Mouse (Mus musculus) CH12.LX (cell line): ENCODE data around the gene Slc4a7. TPM values are rescaled to one million over a fixed set of nuclear protein-coding genes. Genes with fewer than 3 reads are reported as not detected.

ENCODE experiments used
- DNase-seq: peaks from one replicate; pipeline ENCODE4 v3.0.0-alpha.2; 2013; ENCODE audit errors: extremely low read depth
- H3K27ac ChIP-seq: 2 replicates; pipeline ENCODE4 v1.5.1; 2012; ENCODE audit warnings: low read depth, mild to moderate bottlenecking, control low read depth, moderate library complexity; ENCODE audit not compliant: insufficient read depth
- H3K27me3 ChIP-seq: replicated peaks from 2 replicates; pipeline ENCODE3; 2012; ENCODE audit warnings: inconsistent platforms
- H3K36me3 ChIP-seq, 2 experiments: replicated peaks in 1 of 2; 2 replicates each; pipeline versions ENCODE3 to v1.6.1; 2012; ENCODE audit warnings: inconsistent platforms in 1 of 2, low read length in 1 of 2, mild to moderate bottlenecking in 1 of 2, mixed read lengths in 1 of 2, moderate library complexity in 1 of 2; ENCODE audit not compliant: control insufficient read depth in 1 of 2, insufficient read depth in 1 of 2
- H3K4me1 ChIP-seq, 2 experiments: 2 replicates each; pipeline ENCODE4 v1.6.1; 2012; ENCODE audit warnings: inconsistent platforms in 1 of 2, moderate library complexity in 1 of 2; ENCODE audit not compliant: insufficient read depth in 2 of 2, control insufficient read depth in 1 of 2
- H3K4me2 ChIP-seq: 2 replicates; pipeline ENCODE4 v1.6.1; 2012; ENCODE audit warnings: low read depth, mild to moderate bottlenecking, control low read depth; ENCODE audit not compliant: poor library complexity, insufficient read depth, severe bottlenecking
- H3K4me3 ChIP-seq, 3 experiments: fragments of 150-350 bp in 1 of 3; sonication (generic) in 1 of 3; replicated peaks in 1 of 3; 2 replicates each; pipeline versions ENCODE3 to v1.5.1; 2011 to 2012; ENCODE audit warnings: low read depth in 2 of 3, low read length in 2 of 3, mild to moderate bottlenecking in 2 of 3, moderate library complexity in 2 of 3, control low read depth in 1 of 3, improper control_type of control experiment in 1 of 3, inconsistent platforms in 1 of 3, mixed read lengths in 1 of 3; ENCODE audit not compliant: poor library complexity in 1 of 3
- H3K79me2 ChIP-seq: replicated peaks from 2 replicates; pipeline ENCODE4 v1.6.1; 2012; ENCODE audit warnings: mild to moderate bottlenecking, moderate library complexity; ENCODE audit not compliant: control insufficient read depth, poor library complexity, insufficient read depth, severe bottlenecking; ENCODE audit errors: extremely low read depth
- H3K9ac ChIP-seq: 2 replicates; pipeline ENCODE4 v1.6.1; 2012; ENCODE audit warnings: low read depth, mild to moderate bottlenecking, control low read depth, moderate library complexity; ENCODE audit not compliant: insufficient read depth
- H3K9me3 ChIP-seq: replicated peaks from 2 replicates; pipeline ENCODE3; 2012; ENCODE audit warnings: low read length, inconsistent platforms, mixed read lengths
- CTCF ChIP-seq, 2 experiments: IDR thresholded peaks in 1 of 2; conservative IDR thresholded peaks in 1 of 2; 2 replicates each; pipeline ENCODE4 v1.5.1; 2011 to 2012; ENCODE audit warnings: low read depth in 2 of 2, low read length in 2 of 2, improper control_type of control experiment in 1 of 2, inconsistent platforms in 1 of 2, mild to moderate bottlenecking in 1 of 2, moderate library complexity in 1 of 2
- ELF1 ChIP-seq: IDR thresholded peaks from 2 replicates; pipeline ENCODE4 v1.6.1; 2014; ENCODE audit warnings: low read depth, mild to moderate bottlenecking, inconsistent platforms, low read length, improper control_type of control experiment
- EP300 ChIP-seq: IDR thresholded peaks from 2 replicates; pipeline ENCODE4 v1.6.1; 2011; ENCODE audit warnings: low read length, improper control_type of control experiment
- ETS1 ChIP-seq: conservative IDR thresholded peaks from 2 replicates; pipeline ENCODE4 v1.6.1; 2012; ENCODE audit warnings: low read depth, mild to moderate bottlenecking, inconsistent platforms, low read length, improper control_type of control experiment, moderate library complexity
- IRF4 ChIP-seq: IDR thresholded peaks from 2 replicates; pipeline ENCODE4 v1.6.1; 2014; ENCODE audit warnings: low read depth, mild to moderate bottlenecking, inconsistent platforms, low read length, improper control_type of control experiment
- JUN ChIP-seq: IDR thresholded peaks from 2 replicates; pipeline ENCODE4 v1.6.1; 2011; ENCODE audit warnings: low read depth, mild to moderate bottlenecking, low read length, improper control_type of control experiment, moderate library complexity; ENCODE audit not compliant: insufficient read depth
- JUND ChIP-seq: conservative IDR thresholded peaks from 2 replicates; pipeline ENCODE4 v1.6.1; 2011; ENCODE audit warnings: low read depth, low read length, improper control_type of control experiment
- MXI1 ChIP-seq: IDR thresholded peaks from 2 replicates; pipeline ENCODE4 v1.6.1; 2011; ENCODE audit warnings: mild to moderate bottlenecking, low read depth, low read length, improper control_type of control experiment
- NELFE ChIP-seq: IDR thresholded peaks from 2 replicates; pipeline ENCODE4 v1.6.1; 2011; ENCODE audit warnings: low read depth, low read length, improper control_type of control experiment
- POLR2A ChIP-seq: IDR thresholded peaks from 2 replicates; pipeline ENCODE4 v1.6.1; 2011; ENCODE audit warnings: low read depth, mild to moderate bottlenecking, improper control_type of control experiment, low read length
- POLR2AphosphoS2 ChIP-seq: IDR thresholded peaks from 2 replicates; pipeline ENCODE4 v1.6.1; 2011; ENCODE audit warnings: low read depth, low read length, improper control_type of control experiment
- RAD21 ChIP-seq: IDR thresholded peaks from 2 replicates; pipeline ENCODE4 v1.6.1; 2011; ENCODE audit warnings: low read depth, mild to moderate bottlenecking, low read length, improper control_type of control experiment, moderate library complexity
- SIN3A ChIP-seq: IDR thresholded peaks from 2 replicates; pipeline ENCODE4 v1.6.1; 2012; ENCODE audit warnings: low read length, improper control_type of control experiment, inconsistent platforms
- TBP ChIP-seq: conservative IDR thresholded peaks from 2 replicates; pipeline ENCODE4 v1.6.1; 2011; ENCODE audit warnings: low read depth, low read length, improper control_type of control experiment
- TCF12 ChIP-seq: IDR thresholded peaks from 2 replicates; pipeline ENCODE4 v1.6.1; 2014; ENCODE audit warnings: low read depth, mild to moderate bottlenecking, inconsistent platforms, low read length, improper control_type of control experiment
- UBTF ChIP-seq: IDR thresholded peaks from 2 replicates; pipeline ENCODE4 v1.6.1; 2012; ENCODE audit warnings: low read depth, mild to moderate bottlenecking, inconsistent platforms, low read length, improper control_type of control experiment, moderate library complexity
- USF2 ChIP-seq: conservative IDR thresholded peaks from 2 replicates; pipeline ENCODE4 v1.6.1; 2011; ENCODE audit warnings: low read depth, low read length, improper control_type of control experiment
- ZKSCAN1 ChIP-seq: IDR thresholded peaks from 2 replicates; pipeline ENCODE4 v1.6.1; 2012; ENCODE audit warnings: low read depth, inconsistent platforms, low read length, improper control_type of control experiment, borderline replicate concordance
- ZNF384 ChIP-seq: IDR thresholded peaks from 2 replicates; pipeline ENCODE4 v1.6.1; 2012; ENCODE audit warnings: low read depth, low read length, improper control_type of control experiment, inconsistent platforms
- dilution Hi-C: fragments of 300-500 bp; cut with MboI; formaldehyde crosslinking; loops from 2 replicates; pipeline ENCODE4 v1.14.3; 2020; ENCODE audit warnings: low sequenced_read_pairs; ENCODE audit not compliant: extremely low pct_unique_long_range_greater_than_20kb, extremely low pct_ligation_motif_present
- in situ Hi-C: fragments of 300-500 bp; cut with MboI; formaldehyde crosslinking; loops from 3 replicates; pipeline ENCODE4 v1.14.3; 2019; ENCODE audit warnings: low sequenced_read_pairs, low pct_ligation_motif_present, low pct_unique_long_range_greater_than_20kb, mixed read lengths
- polyA plus RNA-seq: library from polyadenylated mRNA; unstranded; fragments of >175 nt; gene quantifications from 2 replicates; pipeline ENCODE4 v1.2.1, GENCODE M21; 2012; ENCODE audit warnings: low read depth; ENCODE audit not compliant: insufficient read length
- total RNA-seq, 2 experiments: library from RNA; depleted of rRNA; stranded (reverse); fragments of 300-350 nt in 1 of 2; fragments of >200 nt in 1 of 2; gene quantifications; 2 replicates each; pipeline ENCODE4 v1.2.3; 2012 to 2014

The Slc4a7 gene
- total and polyA plus RNA-seq, 3 experiments = 13.6 to 19.0 (median 17.6) TPM

DNA sequence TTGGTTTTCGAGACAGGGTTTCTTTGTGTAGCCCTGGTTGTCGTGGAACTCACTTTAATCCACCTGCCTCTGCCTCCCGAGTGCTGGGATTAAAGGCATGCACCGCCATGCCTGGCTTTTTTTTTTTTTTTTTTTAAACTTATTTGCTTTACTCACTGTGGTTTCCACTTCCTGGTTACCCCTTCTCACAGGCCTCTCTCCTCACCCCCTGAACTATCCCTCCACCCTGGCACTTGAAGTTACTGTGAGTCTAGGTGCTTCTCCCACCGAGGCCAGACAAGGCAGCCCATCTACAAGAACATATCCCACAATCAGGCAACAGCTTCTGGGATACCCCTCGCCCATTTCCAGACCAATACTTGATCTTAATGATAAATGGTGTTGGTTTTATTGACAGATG lies 14.8 kb downstream of the Slc4a7 start:
- Histone ChIP-seq H3K36me3 (peaks cover 0 to 18% of the 10 kb centered on the region in 2 experiments), H3K9ac (no peak overlapping the region), H3K4me2 (no peak overlapping the region), H3K27ac (no peak overlapping the region), H3K4me1 (peaks cover 0 to 26% of the 10 kb centered on the region in 2 experiments; a peak in 2 of 4 replicates), H3K27me3 (no peaks in the 10 kb centered on the region), H3K4me3 (no peak overlapping the region), H3K79me2 (no peaks in the 10 kb centered on the region), H3K9me3 (no peaks in the 10 kb centered on the region)
- TF ChIP-seq ZNF384 (peak; percentile 49; the same call in 1 of the 2 replicates), UBTF (no peak)
- in situ Hi-C loops (no loop called here), dilution Hi-C loops (no loop called here)
- DNase-seq = no peak

- dilution Hi-C loops = no loop called here
- H3K4me2 ChIP-seq = no peak overlapping the region
- peaks cover 0 to 24% of the 10 kb centered on the region in 2 experiments; a peak in 2 of 4 replicates for H3K4me1 ChIP-seq
- in situ Hi-C loops = no loop called here
- no peak overlapping the region for H3K9ac ChIP-seq
- no peaks in the 10 kb centered on the region for H3K79me2 ChIP-seq
- no peaks in the 10 kb centered on the region for H3K9me3 ChIP-seq
- TF ChIP-seq POLR2AphosphoS2 (no peak), USF2 (no peak), SIN3A (no peak), RAD21 (no peak), ZKSCAN1 (no peak), CTCF (conservative IDR thresholded peaks at IDR 0.05 in 1 of 2, IDR thresholded peaks at IDR 0.05 in 1 of 2; ENCODE audit: low read depth in 2 of 2, low read length in 2 of 2) (no peak)
- H3K27me3 ChIP-seq = no peaks in the 10 kb centered on the region
- H3K36me3 ChIP-seq = peaks cover 0 to 21% of the 10 kb centered on the region in 2 experiments
- H3K4me3 ChIP-seq = no peak overlapping the region
- no peak for DNase-seq
- H3K27ac ChIP-seq = no peak overlapping the region
These were observed 16.5 kb downstream of the Slc4a7 start for GRCm38 (mm10) chr14:14718556-14718955.

GRCm38 (mm10) chr14:14781169-14781568 lies 79.1 kb downstream of the Slc4a7 start:
- Histone ChIP-seq H3K27me3 (no peaks in the 10 kb centered on the region), H3K4me2 (peak overlapping the region; percentile 51; the same call in 1 of the 2 replicates), H3K27ac (peak overlapping the region; percentile 15; the same call in 1 of the 2 replicates), H3K79me2 (0 out of 2 replicates have a peak, but pooled peaks cover 2% of the 10 kb centered on the region), H3K4me3 (peak overlapping the region; percentile 36 to 47 (median 47)), H3K4me1 (peaks cover 0 to 51% of the 10 kb centered on the region in 2 experiments; a peak in 3 of 4 replicates), H3K9ac (0 out of 2 replicates have a peak overlapping the region, but pooled peaks have one; percentile 35), H3K9me3 (peaks cover 2% of the 10 kb centered on the region), H3K36me3 (peaks cover 5 to 31% of the 10 kb centered on the region in 2 experiments)
- TF ChIP-seq TCF12 (peak; percentile 74; the same call in 1 of the 2 replicates), POLR2AphosphoS2 (no peak), ETS1 (peak; percentile 39; the same call in 1 of the 2 replicates), ELF1 (0 out of 2 replicates have a peak, but pooled peaks have one; percentile 16), NELFE (no peak), IRF4 (peak; percentile 39; the same call in 1 of the 2 replicates), EP300 (peak; percentile 55; the same call in 1 of the 2 replicates), JUND (peak; percentile 75), JUN (peak; percentile 57), POLR2A (peak; percentile 65), MXI1 (no peak), TBP (peak; percentile 84)
- dilution Hi-C loops = no loop called here
- in situ Hi-C loops = no loop called here
- peak; percentile 92 for DNase-seq
